Mouse (Mus musculus) brown adipose tissue, adult 24 weeks (tissue): Measurements from ENCODE around the gene Tapbpl. TPM values are rescaled to one million over a fixed set of nuclear protein-coding genes. Genes with fewer than 3 reads are reported as not detected.

ENCODE experiments used
- H3K27ac ChIP-seq: fragments of 200-500 bp; replicated peaks from 2 replicates; pipeline ENCODE4 v1.5.1; 2012; ENCODE audit warnings: low read depth, mild to moderate bottlenecking, low read length
- H3K4me1 ChIP-seq: fragments of 200-500 bp; 2 replicates; pipeline ENCODE4 v1.6.1; 2012; ENCODE audit warnings: low read length, mixed read lengths; ENCODE audit not compliant: control insufficient read depth, insufficient read depth, insufficient read length
- H3K4me3 ChIP-seq: fragments of 200-500 bp; 2 replicates; pipeline ENCODE4 v1.5.1; 2012; ENCODE audit warnings: low read depth, mild to moderate bottlenecking, low read length, moderate library complexity; ENCODE audit not compliant: insufficient read depth
- polyA plus RNA-seq: library from polyadenylated mRNA; stranded (reverse); fragments of >200 nt; gene quantifications from 2 replicates; pipeline ENCODE4 v1.2.4, GENCODE M21; 2012; ENCODE audit not compliant: missing spikeins, insufficient read depth, insufficient read length

The Tapbpl gene
- polyA plus RNA-seq, 1 experiment = 16.1 TPM

DNA sequence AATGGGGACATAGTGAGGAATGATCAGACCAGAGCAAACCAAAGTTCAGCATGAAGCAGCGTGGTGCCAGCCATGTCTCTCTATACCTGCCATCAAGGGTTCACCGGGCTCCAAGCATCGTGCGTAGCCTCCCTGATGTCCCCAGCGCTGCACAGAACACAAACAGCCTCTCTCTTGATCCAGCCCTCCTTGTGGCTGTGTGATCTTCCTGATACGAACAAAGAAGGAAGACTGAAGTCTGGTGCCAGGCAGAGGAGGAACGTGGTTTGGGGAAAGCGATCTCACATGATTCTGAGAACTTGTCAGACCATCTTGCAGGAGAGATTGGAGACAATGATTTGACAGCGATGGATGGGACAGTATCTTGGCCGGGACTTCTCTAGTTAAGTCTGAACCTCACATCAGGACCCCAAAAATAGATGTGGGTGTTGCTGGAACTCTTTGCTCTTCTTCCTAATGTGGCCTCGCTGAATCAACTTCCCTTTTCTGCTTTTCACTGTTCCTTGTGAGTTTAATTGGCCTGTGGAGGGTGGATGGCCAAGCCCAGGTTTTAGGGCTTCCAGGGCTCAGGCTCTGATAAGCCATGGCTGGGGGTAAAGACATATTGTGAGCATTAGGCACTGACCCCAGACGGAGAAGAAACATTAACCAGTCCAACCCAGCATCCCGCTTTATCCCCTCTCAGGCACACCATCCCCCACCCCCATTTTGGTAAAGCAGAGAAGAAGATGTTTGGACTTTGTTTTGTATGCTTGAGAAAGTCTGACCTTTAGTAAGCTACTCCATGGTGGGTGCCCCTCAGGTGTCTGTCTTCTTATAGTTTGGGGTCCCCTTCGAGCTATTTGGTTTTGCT is 22.4 kb upstream of the Tapbpl start:
- no peaks in the 10 kb centered on the region for H3K4me1 ChIP-seq
- H3K27ac ChIP-seq = peak overlapping the region; percentile 59
- H3K4me3 ChIP-seq = peak overlapping the region; percentile 22; the same call in 1 of the 2 replicates

DNA sequence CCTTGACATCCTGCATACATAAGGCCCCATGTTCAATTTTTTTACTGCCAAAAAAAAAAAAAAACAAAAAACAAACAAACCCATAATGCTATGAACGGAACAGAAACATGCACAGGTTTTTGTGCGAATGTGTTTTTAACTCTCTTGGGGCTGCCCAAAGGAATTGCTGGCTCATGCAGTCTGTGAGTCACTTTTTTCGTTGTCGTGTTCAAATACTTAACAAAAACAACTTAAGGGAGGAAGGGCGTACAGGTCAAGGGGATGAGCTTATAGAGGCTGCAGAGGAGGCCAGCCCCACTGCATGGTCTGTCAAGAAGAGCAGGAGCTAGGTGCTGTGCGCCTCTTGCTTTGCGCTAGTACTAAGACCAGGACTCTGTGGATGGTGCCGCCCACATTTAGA is 21.1 kb upstream of the Tapbpl start:
- H3K4me3 ChIP-seq = 0 out of 2 replicates have a peak overlapping the region, but pooled peaks have one; percentile 2
- H3K4me1 ChIP-seq = no peaks in the 10 kb centered on the region
- H3K27ac ChIP-seq = 0 out of 2 replicates have a peak overlapping the region, but pooled peaks have one; percentile 34

DNA sequence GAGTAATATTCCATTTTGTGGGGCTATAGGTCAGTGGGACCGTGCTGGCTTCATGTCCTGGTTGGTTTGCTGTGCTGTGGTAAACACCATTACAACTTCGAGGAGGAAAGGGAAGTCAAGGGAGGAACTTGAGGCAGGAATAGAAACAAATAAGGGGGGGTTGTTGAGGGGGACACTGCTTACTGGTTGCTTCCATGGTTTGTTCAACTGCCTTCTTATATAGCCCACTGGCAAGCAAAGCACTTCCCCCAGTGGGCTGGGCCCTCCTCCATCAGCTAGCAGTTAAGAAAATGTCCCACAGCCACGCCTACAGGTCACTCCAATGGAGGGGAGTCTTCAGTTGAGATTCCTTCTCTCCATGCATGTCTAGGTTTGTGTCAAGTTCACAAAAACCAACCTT is 20.6 kb upstream of the Tapbpl start:
- no peak overlapping the region for H3K27ac ChIP-seq
- H3K4me1 ChIP-seq = no peaks in the 10 kb centered on the region
- no peak overlapping the region for H3K4me3 ChIP-seq

DNA sequence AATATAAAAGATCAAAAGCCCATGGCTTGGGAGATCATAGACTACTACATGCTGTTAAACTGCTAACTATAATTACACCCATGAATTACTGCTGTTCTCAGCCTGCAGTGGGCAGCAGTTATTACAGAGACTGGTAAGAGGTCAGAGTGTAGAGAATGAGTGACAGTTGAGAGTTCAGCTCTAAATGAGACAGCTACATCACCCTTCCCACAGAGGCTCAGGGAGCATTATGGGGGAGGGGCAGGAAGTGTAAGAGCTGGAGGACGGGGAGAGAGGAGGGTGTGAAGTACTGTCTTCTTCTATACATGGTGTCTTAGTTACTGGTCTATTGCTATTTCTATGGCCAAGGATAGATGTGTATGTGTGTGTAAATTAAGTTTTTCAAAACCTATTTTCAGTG is 12.9 kb upstream of the Tapbpl start:
- Histone ChIP-seq H3K27ac (no peak overlapping the region), H3K4me3 (no peak overlapping the region), H3K4me1 (no peaks in the 10 kb centered on the region)

DNA sequence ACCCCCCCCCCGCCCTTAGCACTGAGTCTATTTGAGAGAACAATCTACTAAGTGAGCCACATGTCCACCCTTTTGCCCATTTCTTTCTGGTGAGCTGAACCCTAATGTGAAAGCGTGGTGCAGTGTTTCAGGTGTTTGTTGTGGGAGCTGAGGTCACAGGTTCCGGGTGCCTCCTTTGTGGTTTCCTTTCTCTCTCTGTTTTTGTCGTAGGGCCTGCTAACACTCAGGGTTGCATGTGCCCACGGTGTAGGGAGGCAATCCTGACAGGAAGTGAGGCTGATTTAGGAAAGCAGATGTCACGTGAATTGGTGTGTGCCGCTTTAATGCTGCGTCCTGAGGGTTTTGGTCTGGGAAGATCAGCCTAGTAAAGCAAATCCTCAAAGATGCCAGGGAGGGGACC is 9.9 kb upstream of the Tapbpl start:
- H3K4me3 ChIP-seq = no peak overlapping the region
- H3K27ac ChIP-seq = no peak overlapping the region
- H3K4me1 ChIP-seq = no peaks in the 10 kb centered on the region

GRCm38 (mm10) chr6:125240617-125241016 is 9.0 kb upstream of the Tapbpl start:
- H3K4me1 ChIP-seq = no peaks in the 10 kb centered on the region
- H3K27ac ChIP-seq = no peak overlapping the region
- H3K4me3 ChIP-seq = no peak overlapping the region

DNA sequence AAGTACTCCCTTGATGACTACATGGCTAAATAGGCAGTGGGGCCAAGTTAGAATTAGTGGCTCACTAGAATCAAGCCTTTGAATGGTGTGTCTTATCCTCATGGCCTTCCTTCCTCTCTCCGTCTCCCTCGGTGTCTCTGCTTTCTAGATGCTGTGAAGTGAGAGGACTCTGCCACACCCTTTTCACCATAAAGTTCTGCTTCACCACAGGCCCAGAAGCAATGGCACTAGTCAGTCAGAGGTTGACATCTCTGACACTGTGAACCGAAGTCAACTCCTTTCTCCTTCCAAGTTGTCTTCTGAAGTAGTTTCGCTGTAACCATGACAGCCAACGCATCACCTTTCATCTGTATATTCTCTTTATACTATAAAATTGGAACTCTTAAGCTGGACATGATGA is 7.9 kb upstream of the Tapbpl start:
- Histone ChIP-seq H3K27ac (no peak overlapping the region), H3K4me3 (no peak overlapping the region), H3K4me1 (no peaks in the 10 kb centered on the region)

- Histone ChIP-seq H3K27ac (no peak overlapping the region), H3K4me1 (peaks cover 11% of the 10 kb centered on the region), H3K4me3 (no peak overlapping the region)
Observed at GRCm38 (mm10) chr6:125238396-125238795, 6.7 kb upstream of the Tapbpl start.

- H3K27ac ChIP-seq = no peak overlapping the region
- H3K4me1 ChIP-seq = peaks cover 16% of the 10 kb centered on the region
- H3K4me3 ChIP-seq = no peak overlapping the region
Observed at GRCm38 (mm10) chr6:125237421-125237820, 5.8 kb upstream of the Tapbpl start.

DNA sequence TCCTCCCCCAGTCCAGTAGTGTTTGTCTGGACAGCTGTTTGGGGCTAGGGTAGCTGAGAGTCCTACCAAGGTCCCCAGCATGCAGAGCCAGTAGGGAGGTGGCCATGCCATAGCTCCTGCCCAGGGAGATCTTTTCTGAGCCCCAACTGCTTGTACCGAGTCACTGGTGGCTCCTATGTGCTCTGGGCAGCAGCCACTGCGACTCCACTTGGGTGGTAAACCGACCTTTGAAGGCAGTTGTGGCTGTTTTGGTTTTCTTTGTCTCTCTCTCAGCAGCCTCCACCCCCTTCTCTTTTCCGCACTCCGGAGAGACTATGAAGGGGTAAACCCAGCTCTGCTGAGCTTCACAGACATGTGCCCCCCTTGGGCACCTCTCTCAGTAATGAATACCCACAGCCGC is 5.1 kb upstream of the Tapbpl start, which contains the start of gene Cd27:
Gene Cd27, minus strand, starts transcription at position 229 of the 400 bp plus-strand sequence.
- no peak within 1 kb of the TSS for H3K4me3 ChIP-seq
- H3K4me1 ChIP-seq = peaks cover 16% of the 10 kb centered on the region
- H3K27ac ChIP-seq = no peak within 1 kb of the TSS

DNA sequence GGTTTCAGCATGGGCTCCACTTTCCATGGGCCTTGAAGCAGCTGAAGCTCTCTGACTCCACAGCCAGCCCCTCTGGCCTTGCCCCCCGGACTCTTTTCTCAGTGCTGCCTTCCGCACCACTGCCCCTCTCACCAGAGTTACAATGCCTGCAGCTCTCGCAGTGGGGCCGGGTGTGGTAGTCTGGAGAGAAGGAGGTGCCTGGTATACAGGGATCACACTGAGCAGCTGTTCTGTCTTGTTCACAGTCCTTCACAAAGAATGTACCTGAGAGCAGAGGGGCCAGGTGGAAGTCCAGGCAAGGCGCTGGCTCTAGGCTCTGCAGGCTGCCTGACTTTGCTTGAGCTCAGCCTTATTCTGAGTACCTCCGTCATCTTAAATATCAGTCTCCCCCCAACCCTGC is 4.7 kb upstream of the Tapbpl start:
- Histone ChIP-seq H3K4me3 (no peak overlapping the region), H3K27ac (no peak overlapping the region), H3K4me1 (peaks cover 16% of the 10 kb centered on the region)

DNA sequence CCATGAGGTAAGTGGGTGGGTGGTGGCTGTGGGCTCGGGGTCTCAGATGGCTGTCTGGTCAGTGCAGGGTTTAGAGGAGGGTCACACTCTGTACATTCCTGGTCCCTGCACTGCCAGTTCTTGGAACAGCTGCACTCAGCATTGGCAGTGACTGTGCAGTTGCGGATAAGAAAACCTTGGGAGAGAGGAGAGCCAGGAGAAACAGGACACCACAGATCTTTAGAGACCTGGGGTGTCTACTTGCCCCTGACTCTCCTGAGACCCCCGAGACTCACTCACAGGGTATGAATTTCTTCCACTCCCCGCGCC is 2.8 kb upstream of the Tapbpl start:
- no peak overlapping the region for H3K4me3 ChIP-seq
- peaks cover 16% of the 10 kb centered on the region for H3K4me1 ChIP-seq
- peak overlapping the region; percentile 42 for H3K27ac ChIP-seq

DNA sequence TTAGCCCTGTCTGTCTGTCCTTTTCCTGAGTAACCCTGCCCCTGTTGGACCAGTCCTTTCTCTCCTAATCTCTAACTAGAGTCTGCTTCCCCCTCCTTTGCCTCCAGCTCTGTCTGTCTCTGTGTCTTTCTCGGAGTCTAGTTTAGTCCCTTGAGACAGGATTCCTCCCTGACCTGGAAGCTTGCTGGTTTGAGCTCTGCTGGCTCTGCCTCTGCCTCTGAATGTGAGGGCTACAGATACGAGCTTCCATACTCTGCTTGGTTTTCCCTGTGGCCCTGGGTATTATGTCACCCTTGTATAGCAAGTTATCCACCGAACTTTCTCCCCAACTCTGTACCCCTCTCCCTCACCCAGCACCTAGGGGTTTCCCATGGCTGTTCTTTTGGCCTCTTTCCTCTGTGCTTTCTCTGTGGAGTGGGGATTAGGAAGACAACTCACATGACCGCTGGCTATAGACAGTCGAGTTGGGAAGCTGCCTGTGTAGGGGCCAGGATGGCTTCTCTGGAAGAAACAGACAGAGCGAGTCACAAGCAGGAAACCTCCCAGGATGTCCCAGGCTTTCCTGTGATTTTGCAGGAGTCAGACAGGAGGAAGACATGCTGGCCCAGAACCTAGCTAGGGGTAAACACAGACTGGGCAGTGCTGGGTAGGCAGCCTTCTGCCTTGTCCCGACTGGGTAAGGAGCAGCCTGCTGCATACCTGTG is 2.3 kb upstream of the Tapbpl start:
- no peak overlapping the region for H3K4me3 ChIP-seq
- peak overlapping the region; percentile 42 for H3K27ac ChIP-seq
- H3K4me1 ChIP-seq = peaks cover 16% of the 10 kb centered on the region

GRCm38 (mm10) chr6:125232516-125232915 is 856 bp upstream of the Tapbpl start:
- peak overlapping the region; percentile 90 for H3K27ac ChIP-seq
- H3K4me3 ChIP-seq = peak overlapping the region; percentile 91; the same call in 1 of the 2 replicates
- peaks cover 16% of the 10 kb centered on the region for H3K4me1 ChIP-seq

- Histone ChIP-seq H3K4me1 (peaks cover 16% of the 10 kb centered on the region), H3K4me3 (peak overlapping the region; percentile 91), H3K27ac (peak overlapping the region; percentile 90)
Observed at GRCm38 (mm10) chr6:125232045-125232437, 381 bp upstream of the Tapbpl start.

DNA sequence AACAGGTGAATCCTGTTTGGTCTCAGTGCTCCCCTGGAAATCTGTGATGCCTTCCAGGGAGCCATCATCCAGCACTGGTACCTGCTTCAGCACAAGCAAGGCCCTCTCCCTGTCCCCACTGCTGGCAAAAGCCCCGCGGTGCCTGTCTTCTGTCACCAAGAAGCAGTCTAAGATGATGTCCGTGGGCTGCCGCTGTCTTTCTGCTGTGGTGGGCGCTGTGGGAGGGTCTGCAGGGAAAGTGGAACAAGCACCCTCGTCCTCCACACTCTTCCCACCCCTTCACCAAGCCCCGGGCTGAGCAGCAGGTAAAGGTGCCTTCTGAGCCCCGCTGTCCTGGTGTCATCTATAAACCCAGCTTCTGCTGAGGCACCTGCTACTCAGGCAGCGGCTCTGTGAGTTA is 1.1 kb downstream of the Tapbpl start:
- peaks cover 16% of the 10 kb centered on the region for H3K4me1 ChIP-seq
- H3K27ac ChIP-seq = peak overlapping the region; percentile 18
- H3K4me3 ChIP-seq = peak overlapping the region; percentile 28
